In genomic region chr14:62883551-62883950, GRCm38 (mm10) we compare ENCODE assay signal across 23 mouse cellular contexts. TPM values are rescaled to one million over a fixed set of nuclear protein-coding genes. Genes with fewer than 3 reads are reported as not detected.
DNase-seq lines count a peak whose midpoint lies in the region; ATAC-seq lines count a peak whose summit lies in the region.
"Had no signal": no experiment of that assay in that cellular context is flagged by ENCODE, and none has a peak within 500 bp of the region (broad histone marks: within the 10 kb centered on the region; RNA-seq: fewer than 3 reads in every experiment).

No protein-coding gene starts in this region.

- peaks cover 48% of the 10 kb centered on the region for H3K4me1 ChIP-seq in heart, embryonic 10.5 days
- peaks cover 35% of the 10 kb centered on the region for H3K4me1 ChIP-seq in liver, embryonic 15.5 days (replicated peaks)
- peaks cover 33% of the 10 kb centered on the region for H3K4me1 ChIP-seq in liver, embryonic 12.5 days

- ATAC-seq in liver, embryonic 15.5 days (ENCODE audit: insufficient read depth), result no peak
- no peak for ATAC-seq in liver, embryonic 12.5 days
- ATAC-seq: CD4-positive, CD25-positive, alpha-beta regulatory T cell, adult 4 months; forebrain, embryonic 14.5 days had no signal

- WGBS in heart, embryonic 10.5 days, result 55% methylated on average over 1 of the region's 1 CpGs
- 34% methylated on average over 1 of the region's 1 CpGs for WGBS in liver, embryonic 15.5 days (ENCODE audit: insufficient replicate concordance)
- 62% methylated on average over 1 of the region's 1 CpGs for WGBS in liver, embryonic 12.5 days (ENCODE audit: insufficient replicate concordance)

- no peaks in the 10 kb centered on the region for H3K9me3 ChIP-seq in heart, embryonic 10.5 days
- H3K9me3 ChIP-seq in liver, embryonic 15.5 days (replicated peaks), result no peaks in the 10 kb centered on the region
- H3K9me3 ChIP-seq in liver, embryonic 12.5 days (replicated peaks), result no peaks in the 10 kb centered on the region
- H3K9me3 ChIP-seq: embryonic facial prominence, embryonic 15.5 days; forebrain, embryonic 10.5 days; G1E; heart, embryonic 15.5 days; hindbrain, embryonic 10.5 days had no signal

- no peaks in the 10 kb centered on the region for H3K36me3 ChIP-seq in heart, embryonic 10.5 days
- H3K36me3 ChIP-seq in liver, embryonic 15.5 days (replicated peaks), result no peaks in the 10 kb centered on the region
- H3K36me3 ChIP-seq in liver, embryonic 12.5 days, result no peaks in the 10 kb centered on the region
- H3K36me3 ChIP-seq: embryonic facial prominence, embryonic 15.5 days; forebrain, embryonic 10.5 days; heart, embryonic 15.5 days; hindbrain, embryonic 10.5 days had no signal

- no peak overlapping the region for H3K9ac ChIP-seq in liver, embryonic 15.5 days
- no peak overlapping the region for H3K9ac ChIP-seq in liver, embryonic 12.5 days
- H3K9ac ChIP-seq: embryonic facial prominence, embryonic 15.5 days; heart, embryonic 15.5 days; hindbrain, embryonic 14.5 days had no signal

- H3K4me2 ChIP-seq in liver, embryonic 15.5 days, result no peak overlapping the region
- no peak overlapping the region for H3K4me2 ChIP-seq in liver, embryonic 12.5 days
- H3K4me2 ChIP-seq: embryonic facial prominence, embryonic 15.5 days; heart, embryonic 11.5 days; heart, embryonic 15.5 days; hindbrain, embryonic 14.5 days had no signal

- no peak overlapping the region for H3K27ac ChIP-seq in heart, embryonic 10.5 days
- 0 out of 2 replicates have a peak overlapping the region, but pooled peaks have one; percentile 41 for H3K27ac ChIP-seq in liver, embryonic 15.5 days (replicated peaks)
- no peak overlapping the region for H3K27ac ChIP-seq in liver, embryonic 12.5 days
- H3K27ac ChIP-seq: embryonic facial prominence, embryonic 15.5 days; forebrain, embryonic 10.5 days; heart, embryonic 15.5 days; hindbrain, embryonic 10.5 days; hindbrain, embryonic 14.5 days had no signal

- H3K4me3 ChIP-seq in heart, embryonic 10.5 days, result no peak overlapping the region
- H3K4me3 ChIP-seq in liver, embryonic 15.5 days (replicated peaks), result no peak overlapping the region
- H3K4me3 ChIP-seq in liver, embryonic 12.5 days, result no peak overlapping the region
- H3K4me3 ChIP-seq: embryonic facial prominence, embryonic 15.5 days; erythroblast, embryonic 14.5 days; forebrain, embryonic 10.5 days; heart, embryonic 15.5 days; hindbrain, embryonic 10.5 days had no signal

- peak; percentile 10 for DNase-seq in heart, embryonic 10.5 days (ENCODE audit: low spot score)
- no peak for DNase-seq in heart, adult 9 months (ENCODE audit: low spot score in 2 of 2)
- peak; percentile 38 for DNase-seq in Muller cell, postnatal 12 days (ENCODE audit: inconsistent ontology term)
- DNase-seq in thymus, postnatal 14 days, result no peak
- DNase-seq: adrenal gland, postnatal 10 days; B cell, adult 2 months; cerebellum, adult 11 months; cerebellum, adult 8-10 months; cerebellum, postnatal 14 days; embryo, embryonic 11 days; heart, postnatal 14 days had no signal

- H3K27me3 ChIP-seq in heart, embryonic 10.5 days (ENCODE audit: insufficient read depth, poor library complexity, severe bottlenecking), result no peaks in the 10 kb centered on the region
- no peaks in the 10 kb centered on the region for H3K27me3 ChIP-seq in liver, embryonic 15.5 days
- H3K27me3 ChIP-seq in liver, embryonic 12.5 days (replicated peaks), result no peaks in the 10 kb centered on the region
- H3K27me3 ChIP-seq: embryonic facial prominence, embryonic 15.5 days; heart, embryonic 15.5 days had no signal

RNA-seq across cellular contexts. Expression of gene Wdfy2, which starts 46.1 kb away (rescaled TPM):
- 8.9 and 9.5 TPM in 2 replicates for polyA plus RNA-seq in heart, embryonic 10.5 days (2016; fragmentation: Nextera tagmentation; extraction: Ambion mirVana)
- polyA plus RNA-seq in liver, embryonic 15.5 days (2015; fragmentation: Nextera tagmentation; extraction: Ambion mirVana), result 2.6 and 2.7 TPM in 2 replicates
- 3.4 and 3.6 TPM in 2 replicates for polyA plus RNA-seq in liver, embryonic 12.5 days (2016; fragmentation: Nextera tagmentation; extraction: Ambion mirVana)

Comparison
In these comparisons a context has a peak if more than half of its experiments do, and no peak if none do; other contexts are left out.
1. DNase-seq: peak in heart, embryonic 10.5 days (single experiment) and Muller cell, postnatal 12 days (single experiment); none in heart, adult 9 months (0 of 2) and thymus, postnatal 14 days (single experiment).